ENCODE assay signal across 14 mouse cellular contexts in the genomic region with DNA sequence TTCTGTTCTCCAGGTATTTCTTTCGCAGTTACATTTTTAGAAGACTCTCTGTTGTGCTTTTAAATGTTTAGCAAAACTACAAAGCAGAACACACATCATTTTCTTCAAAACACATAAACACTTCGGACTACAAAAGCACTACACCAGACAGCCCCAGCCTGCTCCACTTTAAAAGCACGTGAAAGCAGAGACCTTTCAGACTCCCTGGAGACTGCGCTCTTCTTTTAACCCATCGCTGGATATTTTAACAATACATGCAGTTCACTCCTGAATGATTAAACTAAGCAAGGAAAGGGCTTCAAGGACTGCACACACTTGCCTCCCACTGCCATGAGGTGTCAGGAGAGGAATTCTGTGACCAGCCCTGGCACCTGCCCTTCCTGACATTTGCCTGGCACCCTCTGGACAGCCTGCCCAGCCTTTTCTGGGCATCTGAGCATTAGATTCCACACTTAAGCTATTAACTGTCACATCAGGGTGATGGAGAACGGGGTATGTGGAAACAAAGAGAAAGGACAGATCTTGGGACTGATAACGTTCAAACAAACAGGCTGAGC. TPM values are rescaled to one million over a fixed set of nuclear protein-coding genes. Genes with fewer than 3 reads are reported as not detected.
DNase-seq lines count a peak whose midpoint lies in the region; ATAC-seq and TF ChIP-seq lines count a peak whose summit lies in the region.
"Had no signal": no experiment of that assay in that cellular context is flagged by ENCODE, and none has a peak within 500 bp of the region (broad histone marks: within the 10 kb centered on the region; RNA-seq: fewer than 3 reads in every experiment).

No protein-coding gene starts in this region.

- WGBS in forebrain, postnatal 0 days, result 38% methylated on average over 7 of the region's 7 CpGs
- 42% methylated on average over 7 of the region's 7 CpGs for WGBS in forebrain, embryonic 15.5 days
- 48% methylated on average over 7 of the region's 7 CpGs for WGBS in lung, adult 2 months
- 48% methylated on average over 7 of the region's 7 CpGs for WGBS in limb, embryonic 10.5 days

- intact Hi-C loops in heart, postnatal 36 days (cut with DNase I), result loop anchor here (5.0 kb wide), 1 partner anchor 890 kb away; no protein-coding TSS in a partner anchor

- H3K9me3 ChIP-seq in forebrain, postnatal 0 days (ENCODE audit: low read length), result no peaks in the 10 kb centered on the region
- H3K9me3 ChIP-seq in forebrain, embryonic 15.5 days, result no peaks in the 10 kb centered on the region
- no peaks in the 10 kb centered on the region for H3K9me3 ChIP-seq in limb, embryonic 10.5 days (replicated peaks)
- H3K9me3 ChIP-seq: liver, embryonic 13.5 days had no signal

- TF ChIP-seq POLR2A in lung, adult 2 months (IDR thresholded peaks at IDR 0.05; ENCODE audit: borderline replicate concordance, extremely low read depth, low read depth, low read length), result no peak

- no peaks in the 10 kb centered on the region for H3K36me3 ChIP-seq in forebrain, postnatal 0 days (ENCODE audit: insufficient read depth)
- H3K36me3 ChIP-seq in forebrain, embryonic 15.5 days, result no peaks in the 10 kb centered on the region
- H3K36me3 ChIP-seq in limb, embryonic 10.5 days, result no peaks in the 10 kb centered on the region
- H3K36me3 ChIP-seq: liver, embryonic 13.5 days had no signal

- H3K27ac ChIP-seq in forebrain, postnatal 0 days (ENCODE audit: low read depth, low read length), result no peak overlapping the region
- no peak overlapping the region for H3K27ac ChIP-seq in forebrain, embryonic 15.5 days (replicated peaks)
- H3K27ac ChIP-seq in limb, embryonic 10.5 days, result no peak overlapping the region
- H3K27ac ChIP-seq: liver, embryonic 13.5 days; macrophage had no signal

- H3K9ac ChIP-seq in forebrain, postnatal 0 days, result no peak overlapping the region
- H3K9ac ChIP-seq in forebrain, embryonic 15.5 days (replicated peaks), result no peak overlapping the region
- H3K9ac ChIP-seq: liver, embryonic 13.5 days had no signal

- ATAC-seq in forebrain, postnatal 0 days, result peak; percentile 36; the same call in 1 of the 2 replicates
- ATAC-seq in forebrain, embryonic 15.5 days (replicated peaks), result no peak
- ATAC-seq: CD4-positive, CD25-positive, alpha-beta regulatory T cell, adult 4 months had no signal

- no peak for DNase-seq in forebrain, postnatal 0 days
- no peak for DNase-seq in lung, adult 2 months
- no peak for DNase-seq in lung, postnatal 36 days
- peak; percentile 10 for DNase-seq in gastrocnemius, postnatal 25 days
- peak; percentile 6 to 19 for DNase-seq in heart, postnatal 36 days
- no peak for DNase-seq in layer of hippocampus, postnatal 25 days (ENCODE audit: extremely low spot score in 1 of 2, low spot score in 1 of 2)
- no peak for DNase-seq in limb, embryonic 10.5 days (ENCODE audit: low spot score)
- DNase-seq: kidney, adult 18-20 months; liver, embryonic 13.5 days; right cerebral cortex, postnatal 4 days had no signal

- peaks cover 3% of the 10 kb centered on the region; the same call in 1 of the 2 replicates for H3K4me1 ChIP-seq in forebrain, postnatal 0 days (ENCODE audit: insufficient read depth)
- H3K4me1 ChIP-seq in forebrain, embryonic 15.5 days, result 0 out of 2 replicates have a peak, but pooled peaks cover 4% of the 10 kb centered on the region
- no peaks in the 10 kb centered on the region; the same call in 1 of the 2 replicates for H3K4me1 ChIP-seq in lung, adult 2 months (ENCODE audit: control insufficient read depth, insufficient read depth, low read length)
- H3K4me1 ChIP-seq in limb, embryonic 10.5 days, result peaks cover 16% of the 10 kb centered on the region
- H3K4me1 ChIP-seq: liver, embryonic 13.5 days had no signal

- no peaks in the 10 kb centered on the region for H3K27me3 ChIP-seq in forebrain, postnatal 0 days (ENCODE audit: insufficient read depth, low read length)
- H3K27me3 ChIP-seq in forebrain, embryonic 15.5 days, result no peaks in the 10 kb centered on the region
- H3K27me3 ChIP-seq in limb, embryonic 10.5 days (ENCODE audit: low read depth, poor library complexity, severe bottlenecking), result no peaks in the 10 kb centered on the region
- H3K27me3 ChIP-seq: liver, embryonic 13.5 days had no signal

- TF ChIP-seq CTCF in forebrain, postnatal 0 days (IDR thresholded peaks at IDR 0.05; ENCODE audit: low read depth), result no peak; the same call in 1 of the 2 replicates
- TF ChIP-seq CTCF in lung, adult 2 months (IDR thresholded peaks at IDR 0.05; ENCODE audit: insufficient read depth, low read length), result peak; percentile 15; the same call in 1 of the 2 replicates

- no peak overlapping the region for H3K4me3 ChIP-seq in forebrain, postnatal 0 days (ENCODE audit: low read depth, low read length)
- H3K4me3 ChIP-seq in forebrain, embryonic 15.5 days, result no peak overlapping the region
- no peak overlapping the region for H3K4me3 ChIP-seq in lung, adult 2 months (replicated peaks; ENCODE audit: extremely low read depth, low read depth, low read length)
- no peak overlapping the region for H3K4me3 ChIP-seq in limb, embryonic 10.5 days
- H3K4me3 ChIP-seq: liver, embryonic 13.5 days; myocyte had no signal

- H3K4me2 ChIP-seq in forebrain, postnatal 0 days (ENCODE audit: low read depth), result no peak overlapping the region
- no peak overlapping the region for H3K4me2 ChIP-seq in forebrain, embryonic 15.5 days (replicated peaks)
- H3K4me2 ChIP-seq: liver, embryonic 13.5 days had no signal

RNA-seq across cellular contexts. Expression of gene Pbx1, which starts 25.2 kb away (rescaled TPM):
- 79.2 and 95.9 TPM in 2 replicates for total RNA-seq in forebrain, postnatal 0 days (2014; rRNA removed)
- polyA plus RNA-seq in forebrain, postnatal 0 days (2015; fragmentation: Nextera tagmentation; extraction: Ambion mirVana), result 52.6 and 60.5 TPM in 2 replicates
- 87.4 and 90.5 TPM in 2 replicates for polyA plus RNA-seq in forebrain, embryonic 15.5 days (2015; fragmentation: Nextera tagmentation; extraction: Ambion mirVana)
- polyA plus RNA-seq in lung, adult 2 months (2012; rRNA removed), result 45.2 and 56.8 TPM in 2 replicates
- total RNA-seq in gastrocnemius, postnatal 25 days (2021), result 10 to 100 TPM; 19.3 to 19.9 TPM
- total RNA-seq in heart, postnatal 36 days (2021), result 10 to 100 TPM; 47.2 to 63.0 TPM
- 100 to 1,000 TPM in 1 of 2 experiments, 10 to 100 TPM in 1; 98.0 to 114 TPM for total RNA-seq in layer of hippocampus, postnatal 25 days (2021)
- 44.7 and 55.9 TPM in 2 replicates for polyA plus RNA-seq in limb, embryonic 10.5 days (2016; fragmentation: Nextera tagmentation; extraction: Ambion mirVana)

Comparison
In these comparisons a context has a peak if more than half of its experiments do, and no peak if none do; other contexts are left out.
1. DNase-seq: peak in gastrocnemius, postnatal 25 days (single experiment) and heart, postnatal 36 days (2 of 2); none in forebrain, postnatal 0 days (single experiment), lung, adult 2 months (single experiment), lung, postnatal 36 days (single experiment), layer of hippocampus, postnatal 25 days (0 of 2) and limb, embryonic 10.5 days (single experiment).